Mouse (Mus musculus): ENCODE measurements at regions not wholly inside any gene's neighbourhood (a gene's known extent, or its start where the extent isn't known, plus 50 kb on each side); places are given as distances from the start of the nearest gene placed in this dataset.

- WGBS, result 89% methylated on average over 3 of the region's 3 CpGs
- H3K9me3 ChIP-seq (ENCODE audit: control insufficient read depth, low read length), result no peaks in the 10 kb centered on the region
- ATAC-seq (replicated peaks; ENCODE audit: low FRiP score, low TSS enrichment, low read depth), result no peak
These were observed 80.0 kb upstream of the Tmc1 start for GRCm38 (mm10) chr19:21033991-21034390.

DNA sequence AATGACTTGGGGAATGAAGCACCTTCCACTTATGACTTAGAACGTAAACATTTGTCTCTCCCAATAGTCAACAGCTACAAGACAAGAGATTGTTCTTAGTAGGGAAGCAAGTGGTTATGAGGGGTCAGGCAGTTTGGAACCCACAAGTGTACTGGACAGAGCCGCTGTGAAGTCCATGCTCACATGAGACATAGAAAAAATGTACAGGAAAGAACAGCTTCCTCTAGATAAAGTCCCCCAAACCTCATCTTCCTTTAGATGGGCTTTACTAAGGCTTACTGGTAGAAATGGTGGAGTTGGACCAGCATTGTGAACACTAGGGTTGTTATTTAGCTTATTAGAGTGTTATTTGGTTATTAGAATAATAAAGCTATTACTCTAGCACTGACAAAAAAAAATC, 78.6 kb upstream of the Tmc1 start:
- no peak overlapping the region for H3K9ac ChIP-seq (ENCODE audit: low read length)
- H3K27ac ChIP-seq (ENCODE audit: low read depth), result no peak overlapping the region
- peaks cover 13% of the 10 kb centered on the region for H3K4me1 ChIP-seq (replicated peaks; ENCODE audit: control insufficient read depth, insufficient read depth, low read length)
- no peaks in the 10 kb centered on the region for H3K27me3 ChIP-seq (replicated peaks; ENCODE audit: control insufficient read depth, insufficient read depth, low read length)
- no peak overlapping the region for H3K4me3 ChIP-seq (ENCODE audit: low read depth, low read length)
- H3K9me3 ChIP-seq (ENCODE audit: control insufficient read depth, low read length), result no peaks in the 10 kb centered on the region
- H3K4me2 ChIP-seq (ENCODE audit: low read length), result no peak overlapping the region
- DNase-seq (ENCODE audit: low spot score) (no peak), ATAC-seq (replicated peaks; ENCODE audit: low FRiP score, low TSS enrichment, low read depth) (no peak)
- no peaks in the 10 kb centered on the region for H3K36me3 ChIP-seq (ENCODE audit: control insufficient read depth, insufficient read depth, low read length)
- WGBS, result 85% methylated on average over 2 of the region's 2 CpGs

More at GRCm38 (mm10) chr19:21033991-21034390, 80.0 kb upstream of the Tmc1 start:
- peaks cover 13% of the 10 kb centered on the region for H3K4me1 ChIP-seq (replicated peaks; ENCODE audit: control insufficient read depth, insufficient read depth, low read length)
- H3K27ac ChIP-seq (ENCODE audit: low read depth), result no peak overlapping the region
- H3K9ac ChIP-seq (ENCODE audit: low read length), result no peak overlapping the region
- no peak overlapping the region for H3K4me2 ChIP-seq (ENCODE audit: low read length)
- no peaks in the 10 kb centered on the region for H3K27me3 ChIP-seq (replicated peaks; ENCODE audit: control insufficient read depth, insufficient read depth, low read length)
- no peaks in the 10 kb centered on the region for H3K36me3 ChIP-seq (ENCODE audit: control insufficient read depth, insufficient read depth, low read length)
- no peak overlapping the region for H3K4me3 ChIP-seq (ENCODE audit: low read depth, low read length)
- peak; percentile 21 for DNase-seq (ENCODE audit: low spot score)

GRCm38 (mm10) chr19:21031768-21032308, 77.8 kb upstream of the Tmc1 start:
- no peak overlapping the region for H3K4me2 ChIP-seq (ENCODE audit: low read length)
- no peak for ATAC-seq (replicated peaks; ENCODE audit: low FRiP score, low TSS enrichment, low read depth)
- H3K27me3 ChIP-seq (replicated peaks; ENCODE audit: control insufficient read depth, insufficient read depth, low read length), result no peaks in the 10 kb centered on the region
- no peak overlapping the region for H3K9ac ChIP-seq (ENCODE audit: low read length)
- WGBS, result 81% methylated on average over 4 of the region's 4 CpGs
- H3K4me1 ChIP-seq (replicated peaks; ENCODE audit: control insufficient read depth, insufficient read depth, low read length), result peaks cover 10% of the 10 kb centered on the region
- H3K27ac ChIP-seq (ENCODE audit: low read depth), result no peak overlapping the region
- H3K36me3 ChIP-seq (ENCODE audit: control insufficient read depth, insufficient read depth, low read length), result no peaks in the 10 kb centered on the region
- DNase-seq (ENCODE audit: low spot score), result no peak
- H3K4me3 ChIP-seq (ENCODE audit: low read depth, low read length), result no peak overlapping the region
- H3K9me3 ChIP-seq (ENCODE audit: control insufficient read depth, low read length), result no peaks in the 10 kb centered on the region

DNA sequence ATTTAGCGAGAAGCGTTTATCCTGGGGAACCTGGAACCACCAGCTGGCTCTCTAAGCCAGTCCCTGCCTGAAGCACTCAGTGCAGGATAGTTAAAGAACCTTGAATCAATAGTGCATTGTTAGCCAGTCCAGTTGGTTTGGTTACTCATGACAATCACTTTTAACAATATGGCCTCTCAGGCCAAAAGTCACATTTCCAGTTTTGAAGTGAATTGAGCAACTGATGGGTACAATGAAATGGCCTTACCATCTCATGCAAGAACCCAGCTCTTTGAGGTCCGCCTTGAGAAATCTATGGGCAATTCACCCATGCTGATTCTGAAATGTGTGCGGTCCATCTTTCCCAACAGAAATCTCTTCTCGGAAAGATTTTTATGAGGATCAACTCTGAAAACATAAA, 77.0 kb upstream of the Tmc1 start:
- ATAC-seq (replicated peaks; ENCODE audit: low FRiP score, low TSS enrichment, low read depth) (no peak), DNase-seq (ENCODE audit: low spot score) (no peak)
- H3K4me3 ChIP-seq (ENCODE audit: low read depth, low read length), result no peak overlapping the region
- no peak overlapping the region for H3K27ac ChIP-seq (ENCODE audit: low read depth)
- H3K9ac ChIP-seq (ENCODE audit: low read length), result no peak overlapping the region
- H3K36me3 ChIP-seq (ENCODE audit: control insufficient read depth, insufficient read depth, low read length), result no peaks in the 10 kb centered on the region
- no peak overlapping the region for H3K4me2 ChIP-seq (ENCODE audit: low read length)
- H3K9me3 ChIP-seq (ENCODE audit: control insufficient read depth, low read length), result no peaks in the 10 kb centered on the region
- H3K4me1 ChIP-seq (replicated peaks; ENCODE audit: control insufficient read depth, insufficient read depth, low read length), result peaks cover 7% of the 10 kb centered on the region
- H3K27me3 ChIP-seq (replicated peaks; ENCODE audit: control insufficient read depth, insufficient read depth, low read length), result no peaks in the 10 kb centered on the region
- WGBS, result 77% methylated on average over 5 of the region's 5 CpGs

- ATAC-seq (replicated peaks; ENCODE audit: low FRiP score, low TSS enrichment, low read depth) (no peak), DNase-seq (ENCODE audit: low spot score) (no peak)
- no peak overlapping the region for H3K4me3 ChIP-seq (ENCODE audit: low read depth, low read length)
- H3K4me1 ChIP-seq (replicated peaks; ENCODE audit: control insufficient read depth, insufficient read depth, low read length), result no peaks in the 10 kb centered on the region
- 90% methylated on average over 3 of the region's 3 CpGs for WGBS
- H3K27ac ChIP-seq (ENCODE audit: low read depth), result no peak overlapping the region
- H3K9me3 ChIP-seq (ENCODE audit: control insufficient read depth, low read length), result no peaks in the 10 kb centered on the region
- H3K4me2 ChIP-seq (ENCODE audit: low read length), result no peak overlapping the region
- H3K36me3 ChIP-seq (ENCODE audit: control insufficient read depth, insufficient read depth, low read length), result no peaks in the 10 kb centered on the region
- no peak overlapping the region for H3K9ac ChIP-seq (ENCODE audit: low read length)
- no peaks in the 10 kb centered on the region for H3K27me3 ChIP-seq (replicated peaks; ENCODE audit: control insufficient read depth, insufficient read depth, low read length)
These were observed 75.0 kb upstream of the Tmc1 start for GRCm38 (mm10) chr19:21028981-21029380.

- H3K4me3 ChIP-seq (ENCODE audit: low read depth, low read length), result no peak overlapping the region
- WGBS, result 88% methylated on average over 8 of the region's 10 CpGs
These were observed 58.4 kb upstream of the Tmc1 start for GRCm38 (mm10) chr19:21012391-21012790.

DNA sequence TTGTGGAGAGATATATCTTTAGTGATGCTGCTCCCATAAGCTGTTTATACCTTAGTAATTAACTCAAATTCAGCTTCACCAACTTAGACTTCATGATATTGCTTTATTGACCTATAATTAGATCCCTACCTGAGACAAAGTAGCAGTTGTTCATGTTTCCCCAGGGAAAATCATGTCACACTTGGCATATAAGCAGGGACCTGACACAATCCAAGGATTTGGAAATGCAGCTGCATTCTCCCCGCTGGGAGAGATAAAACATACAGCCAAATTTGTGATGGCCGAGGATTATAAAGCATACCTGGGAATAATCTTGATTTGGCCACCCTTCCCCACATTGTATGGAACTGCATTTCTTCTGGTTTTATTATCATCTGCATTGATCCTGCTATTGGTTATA, 55.6 kb upstream of the Tmc1 start:
- H3K4me1 ChIP-seq (replicated peaks; ENCODE audit: control insufficient read depth, insufficient read depth, low read length), result no peaks in the 10 kb centered on the region
- DNase-seq (ENCODE audit: low spot score), result no peak
- H3K36me3 ChIP-seq (ENCODE audit: control insufficient read depth, insufficient read depth, low read length), result no peaks in the 10 kb centered on the region
- no peak overlapping the region for H3K27ac ChIP-seq (ENCODE audit: low read depth)
- WGBS, result 84% methylated on average over 2 of the region's 2 CpGs
- H3K4me3 ChIP-seq (ENCODE audit: low read depth, low read length), result no peak overlapping the region
- ATAC-seq (replicated peaks; ENCODE audit: low FRiP score, low TSS enrichment, low read depth), result no peak
- H3K9me3 ChIP-seq (ENCODE audit: control insufficient read depth, low read length), result no peaks in the 10 kb centered on the region
- no peaks in the 10 kb centered on the region for H3K27me3 ChIP-seq (replicated peaks; ENCODE audit: control insufficient read depth, insufficient read depth, low read length)
- H3K9ac ChIP-seq (ENCODE audit: low read length), result no peak overlapping the region
- H3K4me2 ChIP-seq (ENCODE audit: low read length), result no peak overlapping the region

More at GRCm38 (mm10) chr19:21012391-21012790, 58.4 kb upstream of the Tmc1 start:
- H3K4me1 ChIP-seq (replicated peaks; ENCODE audit: control insufficient read depth, insufficient read depth, low read length), result no peaks in the 10 kb centered on the region
- no peaks in the 10 kb centered on the region for H3K27me3 ChIP-seq (replicated peaks; ENCODE audit: control insufficient read depth, insufficient read depth, low read length)
- H3K4me2 ChIP-seq (ENCODE audit: low read length), result no peak overlapping the region
- no peak overlapping the region for H3K9ac ChIP-seq (ENCODE audit: low read length)
- H3K36me3 ChIP-seq (ENCODE audit: control insufficient read depth, insufficient read depth, low read length), result no peaks in the 10 kb centered on the region
- ATAC-seq (replicated peaks; ENCODE audit: low FRiP score, low TSS enrichment, low read depth), result no peak
- DNase-seq (ENCODE audit: low spot score), result no peak
- no peak overlapping the region for H3K27ac ChIP-seq (ENCODE audit: low read depth)
- no peaks in the 10 kb centered on the region for H3K9me3 ChIP-seq (ENCODE audit: control insufficient read depth, low read length)

GRCm38 (mm10) chr19:21004411-21004810, 50.4 kb upstream of the Tmc1 start:
- no peaks in the 10 kb centered on the region for H3K9me3 ChIP-seq (ENCODE audit: control insufficient read depth, low read length)
- no peaks in the 10 kb centered on the region for H3K36me3 ChIP-seq (ENCODE audit: control insufficient read depth, insufficient read depth, low read length)
- DNase-seq (ENCODE audit: low spot score), result no peak
- no peak overlapping the region for H3K27ac ChIP-seq (ENCODE audit: low read depth)
- no peak overlapping the region for H3K9ac ChIP-seq (ENCODE audit: low read length)
- WGBS, result 83% methylated on average over 2 of the region's 2 CpGs
- no peak for ATAC-seq (replicated peaks; ENCODE audit: low FRiP score, low TSS enrichment, low read depth)
- H3K27me3 ChIP-seq (replicated peaks; ENCODE audit: control insufficient read depth, insufficient read depth, low read length), result no peaks in the 10 kb centered on the region
- no peak overlapping the region for H3K4me2 ChIP-seq (ENCODE audit: low read length)
- no peaks in the 10 kb centered on the region for H3K4me1 ChIP-seq (replicated peaks; ENCODE audit: control insufficient read depth, insufficient read depth, low read length)
- no peak overlapping the region for H3K4me3 ChIP-seq (ENCODE audit: low read depth, low read length)

Measured in intestine, embryonic 14.5 days (tissue).